27 mouse cellular contexts compared by ENCODE assay signal in genomic region chr3:19990031-19990430, GRCm38 (mm10). TPM values are rescaled to one million over a fixed set of nuclear protein-coding genes. Genes with fewer than 3 reads are reported as not detected.
DNase-seq lines count a peak whose midpoint lies in the region; ATAC-seq and TF ChIP-seq lines count a peak whose summit lies in the region.
"Had no signal": no experiment of that assay in that cellular context is flagged by ENCODE, and none has a peak within 500 bp of the region (broad histone marks: within the 10 kb centered on the region; RNA-seq: fewer than 3 reads in every experiment).

No protein-coding gene starts in this region.

- no peaks in the 10 kb centered on the region for H3K27me3 ChIP-seq in kidney, adult 2 months (replicated peaks; ENCODE audit: control insufficient read depth, insufficient read depth, low read length)
- no peaks in the 10 kb centered on the region for H3K27me3 ChIP-seq in lung, postnatal 0 days (replicated peaks; ENCODE audit: insufficient read depth, low read length)
- H3K27me3 ChIP-seq: embryonic facial prominence, embryonic 12.5 days; embryonic facial prominence, embryonic 15.5 days; heart, embryonic 12.5 days; heart, embryonic 15.5 days; hindbrain, embryonic 13.5 days had no signal

- no peak overlapping the region for H3K4me3 ChIP-seq in kidney, adult 2 months (ENCODE audit: insufficient read depth, low read depth, low read length)
- no peak overlapping the region for H3K4me3 ChIP-seq in lung, postnatal 0 days (ENCODE audit: low read depth, low read length)
- H3K4me3 ChIP-seq in bone marrow macrophage, adult 2 months (ENCODE audit: insufficient read depth, low read length) = no peak overlapping the region
- H3K4me3 ChIP-seq: embryonic facial prominence, embryonic 12.5 days; embryonic facial prominence, embryonic 15.5 days; gastrocnemius, adult 2 months; heart, embryonic 12.5 days; heart, embryonic 15.5 days; hindbrain, embryonic 10.5 days; hindbrain, embryonic 13.5 days had no signal

- TF ChIP-seq CTCF in kidney, adult 2 months (conservative IDR thresholded peaks at IDR 0.05; ENCODE audit: insufficient read depth, insufficient read length, low read depth, low read length) = no peak
- no peak for TF ChIP-seq CTCF in lung, postnatal 0 days (IDR thresholded peaks at IDR 0.05)
- TF ChIP-seq CTCF in bone marrow macrophage, adult 2 months (IDR thresholded peaks at IDR 0.05; ENCODE audit: low read depth, low read length) = no peak

- TF ChIP-seq POLR2A in kidney, adult 2 months (IDR thresholded peaks at IDR 0.05; ENCODE audit: low read depth, low read length) = no peak
- no peak for TF ChIP-seq POLR2A in bone marrow macrophage, adult 2 months (IDR thresholded peaks at IDR 0.05; ENCODE audit: borderline replicate concordance, low read depth, low read length)

- no peak for ATAC-seq in lung, postnatal 0 days
- ATAC-seq: CD4-positive, CD25-positive, alpha-beta regulatory T cell, adult 4 months; forebrain, embryonic 14.5 days; forebrain, postnatal 0 days; hindbrain, embryonic 16.5 days had no signal

- DNase-seq in kidney, adult 2 months = peak; percentile 43
- no peak for DNase-seq in kidney, adult 18-20 months
- peak; percentile 19 for DNase-seq in lung, postnatal 0 days (ENCODE audit: low spot score)
- DNase-seq in lung, postnatal 10 days = no peak
- DNase-seq in adipocyte (ENCODE audit: low spot score) = peak; percentile 73
- DNase-seq in cerebellum, postnatal 4 days (ENCODE audit: low spot score in 2 of 2) = no peak
- no peak for DNase-seq in urinary bladder, adult 2 months (ENCODE audit: low spot score)
- DNase-seq: cerebellum, adult 11-12 months; cerebellum, adult 8-10 months; cerebellum, postnatal 10 days; cerebellum, postnatal 36 days; forebrain, postnatal 0 days; gastrocnemius, adult 2 months; gastrocnemius, postnatal 14 days; heart, adult 18-20 months; heart, postnatal 10 days; heart, postnatal 36 days had no signal

- WGBS in kidney, adult 2 months = 74% methylated on average over 3 of the region's 3 CpGs
- 60% methylated on average over 3 of the region's 3 CpGs for WGBS in lung, postnatal 0 days

- H3K4me2 ChIP-seq in lung, postnatal 0 days (replicated peaks; ENCODE audit: low read depth, low read length) = no peak overlapping the region
- H3K4me2 ChIP-seq: embryonic facial prominence, embryonic 12.5 days; embryonic facial prominence, embryonic 15.5 days; heart, embryonic 12.5 days; heart, embryonic 15.5 days; hindbrain, embryonic 13.5 days had no signal

- H3K4me1 ChIP-seq in kidney, adult 2 months (ENCODE audit: control insufficient read depth, insufficient read depth, low read length) = no peaks in the 10 kb centered on the region
- H3K4me1 ChIP-seq in lung, postnatal 0 days (ENCODE audit: insufficient read depth, low read depth, low read length) = no peaks in the 10 kb centered on the region
- H3K4me1 ChIP-seq in bone marrow macrophage, adult 2 months (ENCODE audit: control insufficient read depth, insufficient read depth, low read length) = peaks cover 14% of the 10 kb centered on the region
- H3K4me1 ChIP-seq: embryonic facial prominence, embryonic 12.5 days; embryonic facial prominence, embryonic 15.5 days; heart, embryonic 12.5 days; heart, embryonic 15.5 days; hindbrain, embryonic 13.5 days had no signal

- no peak overlapping the region for H3K27ac ChIP-seq in kidney, adult 2 months (ENCODE audit: insufficient read depth, low read depth, low read length)
- H3K27ac ChIP-seq in lung, postnatal 0 days (ENCODE audit: low read length) = no peak overlapping the region
- H3K27ac ChIP-seq in bone marrow macrophage, adult 2 months (ENCODE audit: insufficient read depth, low read depth, low read length) = peak overlapping the region; percentile 23
- H3K27ac ChIP-seq: embryonic facial prominence, embryonic 12.5 days; embryonic facial prominence, embryonic 15.5 days; gastrocnemius, adult 2 months; heart, embryonic 15.5 days; hindbrain, embryonic 10.5 days; hindbrain, embryonic 13.5 days had no signal

- H3K9ac ChIP-seq in lung, postnatal 0 days (replicated peaks; ENCODE audit: low read depth) = no peak overlapping the region
- H3K9ac ChIP-seq: embryonic facial prominence, embryonic 12.5 days; embryonic facial prominence, embryonic 15.5 days; forebrain, postnatal 0 days; heart, embryonic 12.5 days; heart, embryonic 15.5 days; hindbrain, embryonic 13.5 days had no signal

- no peaks in the 10 kb centered on the region for H3K9me3 ChIP-seq in lung, postnatal 0 days (ENCODE audit: low read length)
- H3K9me3 ChIP-seq: embryonic facial prominence, embryonic 12.5 days; embryonic facial prominence, embryonic 15.5 days; heart, embryonic 12.5 days; heart, embryonic 15.5 days; hindbrain, embryonic 10.5 days; hindbrain, embryonic 13.5 days had no signal

- TF ChIP-seq EP300 in lung, postnatal 0 days (IDR thresholded peaks at IDR 0.05) = no peak

- H3K36me3 ChIP-seq in kidney, adult 2 months (ENCODE audit: control insufficient read depth, insufficient read depth, low read length) = no peaks in the 10 kb centered on the region
- no peaks in the 10 kb centered on the region for H3K36me3 ChIP-seq in lung, postnatal 0 days (ENCODE audit: insufficient read depth, low read length)
- H3K36me3 ChIP-seq: embryonic facial prominence, embryonic 12.5 days; embryonic facial prominence, embryonic 15.5 days; heart, embryonic 12.5 days; heart, embryonic 15.5 days; hindbrain, embryonic 13.5 days had no signal

RNA-seq across cellular contexts. Expression of gene Cp, which starts 33.2 kb away (rescaled TPM):
- 17.7 and 18.9 TPM in 2 replicates for polyA plus RNA-seq in kidney, adult 2 months (2012; rRNA removed)
- polyA plus RNA-seq in lung, postnatal 0 days (2015; fragmentation: Nextera tagmentation; extraction: Ambion mirVana) = 76.1 and 76.4 TPM in 2 replicates
- polyA plus RNA-seq in bone marrow macrophage, adult 2 months (2012; ENCODE audit: insufficient read depth, insufficient read length, missing spikeins) = 19.1 and 33.5 TPM in 2 replicates
- polyA plus RNA-seq in urinary bladder, adult 2 months (2012; rRNA removed) = 11.2 and 13.7 TPM in 2 replicates

RNA-seq across cellular contexts. Expression of gene Hps3, which starts 45.1 kb away (rescaled TPM):
- 13.8 and 26.4 TPM in 2 replicates for polyA plus RNA-seq in kidney, adult 2 months (2012; rRNA removed)
- polyA plus RNA-seq in lung, postnatal 0 days (2015; fragmentation: Nextera tagmentation; extraction: Ambion mirVana) = 10.1 and 10.8 TPM in 2 replicates
- 57.8 and 69.4 TPM in 2 replicates for polyA plus RNA-seq in bone marrow macrophage, adult 2 months (2012; ENCODE audit: insufficient read depth, insufficient read length, missing spikeins)
- 14.0 and 18.9 TPM in 2 replicates for polyA plus RNA-seq in urinary bladder, adult 2 months (2012; rRNA removed)

Comparison
In these comparisons a context has a peak if more than half of its experiments do, and no peak if none do; other contexts are left out.
1. DNase-seq: peak in kidney, adult 2 months (single experiment), lung, postnatal 0 days (single experiment) and adipocyte (single experiment); none in kidney, adult 18-20 months (single experiment), lung, postnatal 10 days (single experiment), cerebellum, postnatal 4 days (0 of 2) and urinary bladder, adult 2 months (single experiment).